Mouse (Mus musculus) thymus, postnatal 0 days (tissue): ENCODE measurements at regions not wholly inside any gene's neighbourhood (a gene's known extent, or its start where the extent isn't known, plus 50 kb on each side); places are given as distances from the start of the nearest gene placed in this dataset.
"Not testable (repeated sequence)": the region's sequence is repeated elsewhere in the genome, so short reads cannot be mapped to it uniquely, and the experiment has no call there.

Experiments used
- DNase-seq: peaks from one replicate; pipeline ENCODE4 v3.0.0-alpha.2; 2015; ENCODE audit warnings: low spot score

DNA sequence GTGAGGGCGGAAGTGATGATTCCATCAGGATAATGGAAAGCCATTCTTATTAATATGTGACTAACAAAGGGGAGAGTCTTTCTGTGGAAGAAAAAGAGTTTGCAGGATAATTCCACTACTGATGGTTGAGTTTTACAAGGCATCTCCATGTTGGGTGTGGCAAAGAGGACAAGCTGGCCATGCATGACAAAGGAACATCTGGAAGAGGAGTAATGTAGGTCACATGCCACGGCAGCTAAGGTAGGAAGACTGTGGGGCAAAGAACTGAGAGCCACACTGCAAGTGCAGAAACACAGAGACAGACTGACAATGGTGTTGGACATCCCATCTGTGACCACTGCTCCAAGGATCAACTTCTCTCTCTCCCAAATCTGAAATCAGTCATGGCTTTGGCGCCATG is 196.4 kb upstream of the Gdi2 start:
- DNase-seq = no peak

DNA sequence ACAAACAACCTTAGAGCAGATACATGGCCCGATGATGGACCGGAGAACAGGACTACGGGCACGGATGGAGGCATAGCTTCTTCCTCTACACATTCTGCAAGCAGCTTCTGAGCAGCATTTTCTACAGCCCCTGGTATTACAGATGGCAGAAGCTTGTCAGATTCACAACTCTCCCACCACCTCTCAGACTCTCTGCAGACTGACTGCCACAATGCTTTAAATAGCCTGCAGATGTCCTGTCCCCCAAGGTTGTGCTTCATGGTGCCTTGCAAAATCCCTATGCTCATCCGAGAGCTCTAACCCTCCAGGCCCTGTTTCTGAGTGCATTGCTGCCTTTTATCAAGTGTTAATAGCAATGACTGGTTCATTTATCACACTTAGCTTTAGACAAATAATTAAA is 194.3 kb upstream of the Gdi2 start:
- no peak for DNase-seq

DNA sequence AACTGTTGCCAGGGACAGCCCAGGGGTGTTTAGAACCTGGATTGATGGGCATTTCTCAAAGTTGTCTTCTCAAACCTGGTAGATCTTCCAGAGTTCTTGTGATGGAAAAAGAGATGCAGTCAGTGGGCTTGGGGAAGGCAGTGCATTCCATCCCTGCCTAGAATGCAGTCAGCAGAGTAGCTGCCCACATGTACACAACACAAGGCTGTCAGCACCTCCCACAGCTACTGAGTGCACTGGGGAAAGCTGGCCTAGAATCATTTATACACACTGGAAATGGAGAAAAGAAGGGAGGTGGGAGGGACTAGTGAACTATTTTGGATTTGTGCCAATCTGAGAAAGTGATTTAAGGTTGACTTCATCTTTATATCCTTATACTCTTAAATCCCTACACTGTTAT is 183.0 kb upstream of the Gdi2 start:
- DNase-seq = not testable (repeated sequence)

DNA sequence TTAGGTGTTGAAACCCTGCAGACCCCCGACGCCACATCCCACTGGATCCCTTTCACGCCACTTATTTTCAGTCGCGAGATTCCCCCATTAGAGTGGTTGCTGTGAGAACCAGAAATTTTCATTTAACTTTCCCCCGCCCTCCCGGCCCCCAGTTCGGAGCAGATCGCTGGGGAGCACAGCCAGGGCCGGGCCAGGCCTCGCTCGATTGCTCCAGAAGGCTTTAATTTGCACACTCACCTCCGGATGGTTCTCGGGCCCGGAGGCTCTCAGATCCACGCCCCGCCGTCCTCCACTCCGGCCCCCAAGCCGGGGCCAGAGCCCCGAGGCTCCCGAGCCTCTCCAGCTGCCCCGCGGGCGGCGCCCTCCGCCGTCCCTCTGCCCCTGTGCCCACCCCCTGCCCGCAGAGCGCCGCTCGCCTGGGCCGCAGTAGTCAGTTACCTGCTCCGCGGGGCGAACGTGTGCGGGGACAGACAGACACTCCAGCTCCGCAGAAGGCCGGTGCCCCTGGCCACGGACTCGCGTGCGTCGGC is 179.7 kb upstream of the Gdi2 start:
- DNase-seq = no peak

DNA sequence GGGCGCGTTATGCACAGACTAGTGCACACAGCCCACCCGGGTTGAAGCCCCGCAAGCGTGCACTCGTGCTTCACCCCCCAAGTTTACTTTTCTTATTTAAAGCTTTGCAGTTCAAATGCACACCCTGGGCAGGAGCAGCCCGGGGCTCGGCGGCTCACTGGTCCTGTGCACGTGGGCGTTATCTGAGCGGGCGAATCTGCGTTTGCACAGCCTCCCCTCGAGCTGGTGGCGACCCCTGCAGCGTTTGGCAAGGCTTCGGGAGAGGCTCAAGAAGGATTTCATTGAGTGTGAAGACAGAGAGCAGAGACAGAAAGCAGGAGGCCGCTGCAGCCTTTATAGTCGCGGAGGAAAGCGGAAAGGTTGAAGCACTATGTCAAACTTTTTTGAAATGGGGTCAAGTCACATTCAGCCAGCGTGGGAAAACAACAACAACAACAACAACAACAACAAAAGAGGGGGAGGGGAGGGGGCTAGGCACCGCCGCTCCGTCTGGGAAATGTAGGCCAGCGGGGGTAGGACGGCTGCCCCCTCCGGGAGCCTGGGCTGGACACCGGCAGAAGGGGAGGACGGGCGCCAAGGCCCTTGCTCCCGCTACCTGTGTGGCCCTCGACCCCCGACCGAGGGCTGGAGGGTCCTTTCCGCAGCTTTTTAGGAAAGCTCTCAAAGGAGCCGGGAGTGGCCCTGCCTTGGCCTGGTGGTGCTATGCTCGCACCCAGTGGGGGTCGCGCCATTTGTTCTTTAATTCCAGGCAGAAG is 178.7 kb upstream of the Gdi2 start:
- no peak for DNase-seq

DNA sequence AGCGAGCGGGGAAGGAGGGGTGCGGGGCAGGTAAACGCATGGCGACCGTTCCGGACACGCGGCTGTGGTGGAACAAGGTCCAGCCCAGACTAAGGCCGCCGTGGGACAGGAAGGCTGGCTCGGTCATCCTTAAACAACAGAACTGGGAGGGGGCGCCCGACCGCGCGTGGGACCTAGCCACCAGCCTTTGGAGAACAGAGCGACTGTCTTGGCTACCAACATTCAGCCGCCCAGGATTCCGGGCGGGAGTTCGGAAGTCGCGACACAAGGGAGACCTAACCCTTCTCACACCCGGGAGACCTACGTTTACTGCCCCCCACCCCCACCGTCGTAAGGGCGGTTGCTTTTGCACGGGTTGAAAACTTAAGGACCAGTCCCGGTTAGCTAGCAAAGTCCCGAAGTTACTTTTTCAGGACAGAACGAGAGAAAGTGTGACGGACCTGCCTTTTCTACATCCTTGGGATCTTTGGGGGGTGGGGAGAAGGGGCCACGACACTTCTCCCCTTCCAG is 178.1 kb upstream of the Gdi2 start:
- DNase-seq = not testable (repeated sequence)

DNA sequence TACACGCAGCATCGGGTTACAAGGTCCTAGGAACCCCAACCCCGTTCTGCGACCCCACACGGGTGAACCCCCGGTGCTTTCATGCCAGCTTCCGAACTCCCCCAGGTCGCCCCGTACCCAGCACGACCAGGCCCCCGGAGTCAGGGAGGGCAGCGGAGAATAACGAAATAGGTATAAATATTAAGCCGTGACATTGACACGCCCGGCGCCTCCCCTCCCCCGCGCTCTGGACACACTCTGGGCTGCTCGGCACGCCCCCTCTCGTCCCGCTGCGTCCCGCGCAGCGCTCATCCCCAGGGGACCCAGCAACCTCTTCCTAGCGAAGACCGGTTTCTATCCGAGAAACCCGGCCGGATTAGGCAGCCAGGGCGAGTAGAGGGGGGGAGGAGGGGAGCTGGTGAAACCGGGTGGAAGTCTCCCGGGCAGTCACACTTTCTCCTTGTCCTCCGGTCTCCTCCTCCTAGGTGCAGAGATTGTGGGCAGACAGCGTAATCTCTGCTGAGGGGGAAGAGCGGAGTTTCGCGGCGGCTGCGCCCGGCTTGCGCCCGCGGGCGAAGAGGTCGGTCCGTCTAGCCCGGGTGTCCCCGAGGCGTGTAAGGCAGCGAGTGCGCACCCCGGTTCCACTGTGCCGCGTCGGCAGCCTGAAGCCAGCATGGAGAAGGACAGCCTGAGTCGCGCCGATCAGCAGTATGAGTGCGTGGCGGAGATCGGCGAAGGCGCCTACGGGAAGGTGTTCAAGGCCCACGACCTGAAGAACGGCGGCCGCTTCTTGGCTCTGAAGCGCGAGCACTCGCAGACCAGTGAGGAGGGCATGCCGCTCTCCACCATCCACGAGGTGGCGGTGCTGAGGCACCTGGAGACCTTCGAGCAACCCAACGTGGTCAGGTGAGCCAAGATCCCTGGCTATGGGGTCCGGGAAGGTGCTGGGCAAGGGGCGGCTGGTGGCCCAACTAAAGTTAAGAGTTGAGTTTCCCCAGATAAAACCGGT is 177.1 kb upstream of the Gdi2 start:
- DNase-seq = no peak

DNA sequence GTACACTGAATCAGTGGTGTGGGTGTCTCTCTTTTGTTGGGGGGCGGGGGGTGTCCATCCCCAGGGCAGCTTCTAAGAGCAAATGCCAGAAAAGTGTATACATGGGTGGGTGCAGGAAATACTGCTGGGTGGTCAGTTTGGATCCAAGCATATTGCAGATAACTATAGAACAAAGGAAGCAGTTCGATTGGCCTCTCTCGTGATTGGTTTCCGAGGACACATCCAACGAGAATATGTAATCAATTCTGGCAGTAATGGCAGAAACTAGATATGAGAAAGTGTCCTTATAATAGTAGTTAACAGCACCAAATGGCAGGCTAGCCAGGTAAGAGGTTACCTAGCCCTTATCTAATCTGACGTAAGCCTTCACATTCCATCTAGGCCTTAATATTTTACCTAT is 165.2 kb upstream of the Gdi2 start:
- peak; percentile 43 for DNase-seq

DNA sequence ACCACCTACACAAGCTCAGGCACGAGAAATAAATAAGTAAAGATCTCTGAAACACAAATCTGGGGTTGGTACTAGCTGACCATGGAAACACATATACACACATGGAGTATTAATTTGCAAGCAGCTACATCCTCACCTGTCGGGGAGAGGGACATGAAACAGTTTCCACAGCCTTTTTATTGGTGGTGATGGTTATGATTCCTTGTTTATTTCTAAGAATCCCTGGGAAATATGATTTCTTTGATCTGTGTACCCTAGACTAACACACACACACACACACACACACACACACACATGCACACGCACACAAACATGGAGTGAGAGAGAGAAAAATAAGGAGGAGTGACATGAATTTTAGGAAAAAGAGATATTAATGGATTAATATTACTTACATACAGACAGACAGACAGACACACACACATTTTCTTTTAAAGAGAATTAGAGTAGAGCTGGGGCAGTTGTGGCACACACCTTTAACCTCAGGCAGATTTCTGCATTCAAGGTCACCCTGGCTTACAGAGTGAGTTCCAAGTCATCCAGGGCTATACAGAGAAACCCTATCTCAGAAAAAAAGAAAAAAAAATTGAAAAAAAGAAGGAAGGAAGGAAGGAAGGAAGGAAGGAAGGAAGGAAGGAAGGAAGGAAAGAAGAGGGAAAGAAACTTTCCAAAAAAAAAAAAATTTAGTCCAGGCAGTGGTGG is 164.2 kb upstream of the Gdi2 start:
- DNase-seq = peak; percentile 17

DNA sequence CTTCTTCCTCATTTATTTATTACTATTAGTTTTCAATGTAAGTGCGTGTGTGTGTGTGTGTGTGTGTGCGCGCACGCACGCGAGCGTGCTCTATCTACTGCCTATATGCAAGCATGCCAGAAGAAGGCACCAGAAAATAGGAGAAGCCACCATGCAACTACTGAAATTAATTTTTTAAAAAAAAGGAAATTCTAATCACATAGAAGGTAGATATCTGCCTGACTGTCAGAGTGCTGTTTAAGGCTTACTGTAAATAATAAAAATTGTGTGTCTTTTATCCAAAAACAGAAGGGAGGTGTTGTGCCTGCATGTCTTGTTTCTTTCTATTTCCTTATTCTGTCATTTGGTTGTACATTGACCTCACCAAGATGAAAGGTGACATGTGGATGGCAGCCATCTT is 163.1 kb upstream of the Gdi2 start:
- no peak for DNase-seq

DNA sequence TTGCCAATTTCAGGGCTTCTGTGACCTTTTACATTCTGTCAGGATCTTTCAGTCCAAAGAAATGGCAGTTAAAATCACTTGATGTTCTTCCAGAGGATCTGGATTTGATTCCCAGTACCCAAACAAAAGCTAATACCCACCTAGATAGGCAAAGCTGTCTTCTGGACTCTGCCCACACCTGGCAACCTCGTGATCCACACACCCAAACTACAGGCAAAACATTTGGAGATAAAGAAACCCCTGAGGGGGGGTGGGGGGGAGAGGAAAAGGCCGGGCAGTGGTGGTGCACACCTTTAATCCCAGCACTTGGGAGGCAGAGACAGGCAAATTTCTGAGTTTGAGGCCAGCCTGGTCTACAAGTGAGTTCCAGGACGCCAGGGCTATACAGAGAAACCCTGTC is 160.1 kb upstream of the Gdi2 start:
- DNase-seq = not testable (repeated sequence)

DNA sequence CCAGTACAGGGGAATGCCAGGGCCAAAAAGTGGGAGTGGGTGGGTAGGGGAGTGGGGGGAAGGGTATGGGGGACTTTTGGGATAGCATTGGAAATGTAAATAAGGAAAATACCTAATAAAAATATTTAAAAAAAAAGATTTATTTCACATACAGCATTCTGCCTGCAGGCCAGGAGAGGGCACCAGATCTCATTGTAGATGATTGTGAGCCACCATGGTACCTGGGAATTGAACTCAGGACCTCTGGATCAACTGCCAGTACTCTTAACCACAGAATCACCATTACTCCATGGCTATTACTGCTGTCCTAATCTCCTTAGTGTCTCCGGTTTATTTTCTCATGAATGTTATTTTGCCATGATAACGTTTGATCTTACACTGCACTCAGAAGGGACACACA is 132.1 kb upstream of the Gdi2 start:
- not testable (repeated sequence) for DNase-seq

DNA sequence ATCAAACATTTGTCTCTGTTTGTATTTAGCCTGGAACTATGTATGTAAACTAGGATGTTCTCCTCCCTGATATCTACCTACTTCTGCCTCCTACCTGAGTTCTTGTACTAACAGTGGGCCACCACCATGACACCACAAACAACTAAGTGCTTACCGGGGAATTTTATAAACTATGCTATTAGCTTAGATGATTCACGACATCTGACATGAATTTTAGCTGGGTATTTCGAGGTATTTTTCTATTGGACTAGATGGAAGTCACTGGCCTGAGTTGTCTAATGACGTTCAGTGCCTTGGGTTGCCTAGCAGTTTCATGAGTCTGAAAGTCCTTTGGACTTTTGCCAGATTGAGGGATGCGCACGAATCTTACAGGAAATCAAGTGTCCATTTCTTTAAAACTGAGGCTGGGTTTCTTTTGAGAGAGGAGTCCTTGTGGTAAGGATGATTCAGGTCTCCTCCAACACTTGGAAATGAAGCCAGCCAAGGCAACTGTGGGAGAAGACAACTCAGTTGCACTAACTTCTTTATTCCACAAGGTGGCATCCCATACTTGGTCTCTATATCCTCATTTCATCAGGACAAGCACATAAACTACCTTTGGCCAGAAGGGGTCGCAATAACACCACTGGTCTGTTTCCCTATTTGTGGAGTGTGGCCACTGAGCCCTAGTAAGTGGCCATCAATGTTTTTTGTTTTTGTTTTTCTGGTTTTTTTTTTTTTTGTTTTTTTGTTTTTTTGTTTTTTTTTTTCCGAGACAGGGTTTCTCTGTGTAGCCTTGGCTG is 131.4 kb upstream of the Gdi2 start:
- DNase-seq = peak; percentile 84

DNA sequence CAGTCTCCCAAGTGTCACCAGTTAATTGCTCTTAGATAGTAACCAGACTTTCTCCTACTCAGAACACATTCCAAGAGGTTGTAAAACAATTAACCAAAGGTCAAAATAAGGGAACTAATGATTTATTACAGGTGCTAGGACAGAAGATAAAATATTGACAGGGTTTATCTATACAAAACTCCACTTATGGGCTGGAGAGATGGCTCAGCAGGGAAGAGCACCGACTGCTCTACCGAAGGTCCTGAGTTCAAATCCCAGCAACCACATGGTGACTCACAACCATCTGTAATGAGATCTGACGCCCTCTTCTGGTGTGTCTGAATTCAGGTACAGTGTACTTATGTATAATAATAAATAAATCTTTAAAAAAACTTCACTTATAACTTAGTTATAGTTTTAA is 127.6 kb upstream of the Gdi2 start:
- not testable (repeated sequence) for DNase-seq

DNA sequence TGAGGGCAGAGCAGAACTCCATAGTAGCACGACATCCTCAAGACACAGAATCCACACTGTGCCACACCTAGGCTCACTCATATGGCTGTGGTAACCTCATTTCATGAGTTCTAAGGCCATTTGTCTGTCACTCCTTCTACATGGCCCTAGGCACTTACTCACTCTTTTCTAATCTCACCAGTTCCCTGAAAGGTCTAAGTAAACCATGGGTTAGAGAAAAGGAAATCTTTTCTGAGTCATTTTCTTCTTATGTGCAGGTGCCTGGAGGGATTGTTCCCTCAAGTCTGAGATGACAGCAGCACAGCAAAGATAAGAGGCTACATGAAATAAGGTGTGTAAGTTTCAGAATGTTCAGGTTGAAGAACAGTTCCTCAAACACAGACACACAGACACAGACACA is 120.8 kb upstream of the Gdi2 start:
- DNase-seq = no peak

DNA sequence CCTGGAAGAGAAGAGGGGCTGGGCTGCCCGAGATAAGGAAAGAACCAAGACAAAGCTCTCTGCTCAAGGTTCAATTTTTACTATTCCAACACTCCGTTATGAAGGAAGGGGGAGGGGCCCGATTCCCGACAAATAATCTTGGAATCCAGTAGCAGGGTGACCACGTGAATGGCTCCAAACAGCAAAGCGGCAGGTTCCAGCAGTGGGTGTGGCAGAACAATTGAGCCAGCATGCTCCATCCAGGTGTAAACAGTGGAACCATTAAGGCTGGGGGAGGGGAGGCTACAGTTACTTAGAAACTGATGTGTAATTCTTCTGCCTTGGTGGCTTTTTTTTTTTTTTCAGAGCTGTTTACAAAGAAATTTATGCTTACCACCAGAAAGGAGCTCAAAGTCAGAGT is 82.5 kb upstream of the Gdi2 start:
- DNase-seq = not testable (repeated sequence)

DNA sequence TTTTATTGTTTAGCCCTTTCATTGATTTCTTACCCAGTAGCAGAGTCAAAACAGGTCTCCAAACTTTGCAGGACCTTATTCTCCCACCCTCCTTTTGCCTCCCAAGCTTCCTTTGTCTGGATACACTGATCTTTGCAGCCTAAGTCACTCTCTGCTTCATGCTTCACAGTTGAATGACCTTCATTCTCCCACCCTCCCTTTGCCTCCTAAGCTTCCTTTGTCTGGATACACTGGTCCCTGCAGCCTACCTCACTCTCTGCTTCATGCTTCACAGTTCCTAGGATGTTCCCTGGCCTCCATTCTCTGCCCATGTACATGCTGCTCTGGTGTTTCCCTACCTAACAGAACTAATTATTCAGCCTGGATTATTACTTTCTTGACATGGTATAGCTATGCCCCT is 61.0 kb upstream of the Gdi2 start:
- no peak for DNase-seq

DNA sequence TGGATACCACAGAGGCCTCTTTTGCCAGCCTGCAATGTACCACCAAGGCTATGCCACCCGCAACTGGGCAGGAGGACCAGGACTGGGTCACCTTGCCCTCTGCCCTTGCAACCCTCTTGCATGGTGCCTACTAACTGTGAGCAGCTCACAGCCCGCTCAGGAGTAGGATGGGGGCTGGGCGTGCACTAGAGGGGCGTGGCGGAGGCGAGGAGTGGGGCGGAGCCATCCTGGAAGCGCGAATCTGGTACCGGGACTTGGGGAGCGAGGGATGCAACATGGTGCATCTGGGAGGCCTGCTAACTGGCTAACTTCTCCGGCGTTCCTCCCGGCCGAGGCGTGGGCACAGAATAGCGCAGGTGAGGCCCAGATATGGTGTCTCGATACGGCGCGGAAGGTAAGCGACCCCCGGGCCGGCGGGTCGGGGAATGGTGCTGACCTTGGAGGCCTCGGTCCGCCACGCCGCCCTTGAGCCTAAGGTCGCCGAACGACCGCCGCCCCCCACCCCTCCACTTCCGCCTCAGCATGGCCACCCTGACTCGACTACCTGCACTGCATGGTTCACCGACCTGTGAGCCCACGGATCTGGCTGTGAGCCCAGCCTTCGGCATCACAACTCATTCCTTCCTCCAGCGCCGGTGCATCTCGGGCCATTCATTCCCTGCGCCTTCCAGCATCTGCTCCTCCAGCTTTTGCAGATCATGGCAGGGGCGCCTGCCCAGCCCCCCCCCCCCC is 59.7 kb upstream of the Gdi2 start:
- peak; percentile 61 for DNase-seq
